Mouse (Mus musculus) embryo, embryonic 11 days (tissue): ENCODE data around the gene Muc2.
A peak's percentile ranks its signal among the peaks of the same experiment; 100 is the strongest.
"Not testable (repeated sequence)": the region's sequence is repeated elsewhere in the genome, so short reads cannot be mapped to it uniquely, and the experiment has no call there.

Source experiments
- DNase-seq: peaks from one replicate; pipeline ENCODE4 v3.0.0-alpha.2; 2015

Gene Muc2

DNA sequence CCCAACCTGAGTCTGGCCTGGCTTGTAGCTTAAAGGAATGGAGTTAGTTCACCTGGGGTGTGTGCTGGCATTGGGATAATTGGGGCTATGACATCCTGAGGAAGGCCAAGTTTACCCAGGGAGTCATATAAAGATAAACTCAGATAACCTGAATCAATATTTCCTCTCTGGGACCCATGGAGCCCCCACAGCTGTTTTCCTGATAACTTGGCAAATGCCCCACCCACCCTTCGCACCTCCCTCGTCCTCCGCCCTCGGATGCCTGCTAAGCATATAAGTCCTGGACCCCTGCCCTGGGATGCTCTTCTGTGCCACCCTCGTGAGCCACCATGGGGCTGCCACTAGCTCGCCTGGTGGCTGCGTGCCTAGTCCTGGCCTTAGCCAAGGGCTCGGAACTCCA lies at the start of gene Muc2:
Gene Muc2, plus strand, starts transcription at position 301 of the 400 bp plus-strand sequence.
- DNase-seq: no peak

DNA sequence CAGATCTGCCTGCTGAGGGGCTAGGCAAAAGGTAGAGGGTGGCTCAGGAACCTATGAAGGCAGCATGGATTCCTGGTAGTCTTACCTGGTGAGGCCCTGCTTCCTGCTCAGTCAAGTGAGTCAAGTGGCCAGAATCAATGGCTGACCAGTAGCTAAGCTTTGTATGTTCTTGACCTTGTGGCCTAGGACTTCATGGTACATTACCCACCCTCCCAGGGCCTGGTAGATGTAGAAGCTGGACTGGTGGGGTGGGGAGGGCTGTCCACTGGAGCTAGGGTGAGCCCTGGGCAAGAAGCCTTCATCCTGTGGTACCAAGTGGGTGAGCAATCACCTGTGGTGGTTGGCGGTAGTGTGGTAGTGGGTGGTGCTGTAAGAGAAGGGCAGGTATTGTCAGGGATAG lies 47.8 kb upstream of the Muc2 start:
- DNase-seq: no peak

- DNase-seq: peak; percentile 18
These were observed 47.0 kb upstream of the Muc2 start for GRCm38 (mm10) chr7:141643160-141643559.

DNA sequence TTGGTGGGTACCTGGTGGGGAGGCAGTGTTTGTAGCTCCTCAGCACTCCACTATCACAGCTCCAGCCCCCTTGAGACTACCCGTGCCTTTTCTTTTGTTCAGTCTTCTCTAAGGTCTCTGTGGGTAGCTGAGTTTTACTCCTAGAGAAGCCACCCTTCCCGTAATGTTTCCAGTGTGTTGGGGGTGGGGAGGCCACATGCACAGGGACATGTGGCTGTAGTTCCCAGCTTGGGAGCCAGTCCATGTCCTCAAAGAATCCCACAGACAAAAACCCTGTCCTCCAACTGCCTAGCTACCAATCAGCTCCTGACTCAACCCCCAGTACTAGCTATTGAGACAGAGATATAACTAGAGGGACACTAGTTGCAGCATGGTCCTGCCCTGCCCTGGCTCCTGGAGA lies 43.1 kb upstream of the Muc2 start:
- DNase-seq: no peak

- DNase-seq: no peak
These were observed 42.3 kb upstream of the Muc2 start for GRCm38 (mm10) chr7:141647815-141648214.

GRCm38 (mm10) chr7:141652191-141652590 lies 37.9 kb upstream of the Muc2 start:
- peak; percentile 47 for DNase-seq

- no peak for DNase-seq
These were observed 29.8 kb upstream of the Muc2 start for GRCm38 (mm10) chr7:141660346-141660745.

DNA sequence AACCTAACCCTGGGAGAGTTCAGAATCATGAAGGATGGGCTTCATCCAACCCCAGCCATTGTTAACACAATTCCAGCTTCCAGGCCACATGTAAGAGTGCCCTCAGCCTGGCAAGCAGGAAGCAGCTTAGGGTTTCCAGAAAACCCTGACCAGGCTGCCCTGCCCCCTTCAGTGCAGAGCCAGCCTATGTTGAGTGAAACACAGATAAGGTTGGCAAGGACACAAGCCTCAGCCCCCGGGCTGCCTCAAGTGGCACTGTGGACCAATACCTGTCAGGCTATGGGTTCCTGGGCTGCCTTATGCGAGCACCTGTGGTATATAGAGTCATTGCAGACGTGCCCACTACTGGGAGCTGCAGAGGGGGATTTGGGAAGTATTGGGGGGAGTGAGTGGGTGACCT lies 28.7 kb upstream of the Muc2 start:
- DNase-seq: no peak

- no peak for DNase-seq
These were observed 27.9 kb upstream of the Muc2 start for GRCm38 (mm10) chr7:141662223-141662622.

DNA sequence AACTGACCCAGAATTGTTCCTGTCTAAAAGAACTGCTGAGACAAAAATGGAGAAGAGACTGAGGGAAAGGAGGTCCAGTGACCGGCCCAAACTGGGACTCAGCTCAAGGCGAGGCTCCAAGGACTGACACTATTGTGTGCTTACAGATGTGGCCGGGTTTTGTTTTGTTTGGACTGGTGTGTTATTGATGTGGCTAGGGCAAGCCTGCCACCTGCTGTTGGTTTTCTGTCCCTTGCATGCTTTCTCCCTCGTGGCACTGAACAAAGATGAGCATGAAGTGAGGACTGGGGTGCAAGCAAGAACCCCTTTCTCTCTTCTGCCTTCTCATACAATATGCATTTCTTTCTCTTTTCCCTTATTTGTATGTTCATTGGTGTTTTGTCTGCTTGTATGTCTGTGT lies 23.9 kb upstream of the Muc2 start:
- peak; percentile 64 for DNase-seq

- DNase-seq: not testable (repeated sequence)
These were observed 21.0 kb upstream of the Muc2 start for GRCm38 (mm10) chr7:141669097-141669496.

DNA sequence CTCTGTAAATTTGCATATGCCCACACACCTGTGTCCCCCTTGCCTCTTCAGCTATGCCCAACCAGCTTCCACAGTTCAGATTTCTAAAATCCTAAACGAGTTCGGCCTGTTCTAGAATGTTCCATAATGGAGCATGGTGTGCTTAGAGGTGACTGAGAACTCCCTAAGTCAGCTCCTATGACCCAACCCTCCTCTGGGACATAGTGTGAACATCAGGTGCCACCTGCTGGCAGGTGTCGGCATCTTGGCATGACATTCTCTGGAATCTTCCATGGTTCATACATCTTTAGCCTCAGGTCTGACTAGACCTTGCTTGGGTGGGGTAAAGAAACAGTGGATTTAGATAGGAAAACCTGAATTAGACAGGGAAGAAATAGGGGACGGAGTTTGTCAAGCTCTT lies 19.1 kb upstream of the Muc2 start:
- peak; percentile 34 for DNase-seq

GRCm38 (mm10) chr7:141671626-141672291 lies 18.4 kb upstream of the Muc2 start:
- no peak for DNase-seq

DNA sequence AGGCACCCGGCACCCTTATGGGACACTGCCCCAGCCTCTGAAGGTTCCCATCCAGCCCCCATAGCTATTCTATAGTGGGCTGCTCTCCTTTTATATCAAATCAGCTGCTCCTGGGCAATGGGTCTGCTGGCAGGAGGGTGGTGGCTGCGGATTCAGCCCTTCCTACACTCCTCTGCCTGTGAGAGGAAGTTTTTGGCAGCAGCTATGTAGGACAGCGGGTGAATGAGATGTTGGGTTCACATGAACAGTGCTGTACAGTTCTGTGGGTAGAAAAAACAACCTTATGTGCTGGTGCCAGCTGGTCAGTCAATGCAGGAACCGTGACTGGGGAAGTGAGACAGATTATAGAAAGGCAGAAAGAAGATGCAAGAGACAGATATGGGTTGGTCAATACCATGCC lies 11.2 kb upstream of the Muc2 start:
- DNase-seq: no peak

DNA sequence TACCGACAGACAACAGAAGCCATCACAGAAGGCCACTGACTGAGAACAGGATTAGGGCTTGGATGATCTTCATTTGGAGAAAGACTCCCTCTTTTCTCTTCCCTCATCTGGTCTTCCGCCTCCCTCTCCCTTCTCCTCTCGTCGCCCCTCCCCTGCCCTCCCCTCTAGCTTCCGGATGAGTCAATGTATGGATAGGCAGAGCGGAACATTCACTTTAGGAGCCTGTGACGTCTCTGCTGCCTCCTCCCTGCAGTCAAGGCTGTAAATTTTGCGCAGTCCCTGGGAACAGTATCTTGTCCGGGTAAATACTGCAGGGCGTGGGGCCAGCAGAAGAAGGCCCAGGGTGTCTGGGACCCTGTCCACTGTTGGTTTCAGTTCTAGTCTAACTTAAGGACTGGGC lies 2.8 kb upstream of the Muc2 start:
- no peak for DNase-seq

- peak; percentile 38 for DNase-seq
These were observed 3.6 kb downstream of the Muc2 start for GRCm38 (mm10) chr7:141693591-141694273.

DNA sequence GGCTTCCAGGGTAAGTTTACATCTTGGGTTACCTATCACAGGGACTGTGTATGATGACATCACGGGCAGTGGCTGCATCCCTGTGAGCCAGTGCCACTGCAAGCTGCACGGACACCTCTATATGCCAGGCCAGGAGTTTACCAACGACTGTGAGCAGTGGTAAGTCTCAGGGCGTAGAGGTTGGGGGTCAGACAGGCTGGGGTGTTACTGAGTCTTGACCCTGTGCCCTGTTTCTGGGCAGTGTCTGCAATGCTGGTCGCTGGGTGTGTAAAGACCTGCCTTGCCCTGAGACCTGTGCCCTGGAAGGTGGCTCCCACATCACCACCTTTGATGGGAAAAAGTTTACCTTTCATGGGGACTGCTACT lies 4.1 kb downstream of the Muc2 start:
- no peak for DNase-seq

GRCm38 (mm10) chr7:141696538-141696937 lies 6.4 kb downstream of the Muc2 start:
- DNase-seq: no peak

DNA sequence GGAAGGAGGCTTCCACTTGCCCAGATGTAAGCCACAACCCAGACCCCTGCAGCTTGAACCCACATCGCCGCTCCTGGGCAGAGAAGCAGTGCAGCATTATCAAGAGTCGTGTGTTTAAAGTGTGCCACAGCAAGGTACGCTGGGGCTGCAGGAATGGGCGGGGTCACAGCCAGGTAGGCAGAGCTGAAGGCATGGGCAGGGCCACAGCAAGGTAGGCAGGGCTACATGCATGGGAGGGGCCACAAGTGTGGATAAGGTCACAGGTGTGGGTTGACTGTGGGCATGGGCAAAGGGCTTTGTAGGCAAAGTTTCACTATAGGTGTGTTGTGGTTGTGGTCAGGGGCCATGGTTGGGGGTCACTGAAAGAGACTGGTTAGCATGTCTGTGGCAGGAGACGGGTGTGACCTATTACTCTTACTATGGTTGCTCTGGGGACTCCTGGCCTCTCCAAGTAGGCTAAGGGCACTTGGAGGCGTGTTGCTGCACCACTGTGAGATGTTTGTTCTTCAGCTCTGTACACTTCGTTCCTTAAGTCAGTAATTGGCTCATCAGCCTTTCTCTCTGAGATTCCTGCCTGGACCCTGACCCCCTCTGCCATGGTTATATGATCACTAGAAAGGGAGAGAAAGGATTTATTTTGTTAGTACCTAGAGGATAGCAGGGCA lies 9.5 kb downstream of the Muc2 start:
- no peak for DNase-seq

GRCm38 (mm10) chr7:141747451-141748100 lies 57.4 kb downstream of the Muc2 start:
- DNase-seq: no peak

DNA sequence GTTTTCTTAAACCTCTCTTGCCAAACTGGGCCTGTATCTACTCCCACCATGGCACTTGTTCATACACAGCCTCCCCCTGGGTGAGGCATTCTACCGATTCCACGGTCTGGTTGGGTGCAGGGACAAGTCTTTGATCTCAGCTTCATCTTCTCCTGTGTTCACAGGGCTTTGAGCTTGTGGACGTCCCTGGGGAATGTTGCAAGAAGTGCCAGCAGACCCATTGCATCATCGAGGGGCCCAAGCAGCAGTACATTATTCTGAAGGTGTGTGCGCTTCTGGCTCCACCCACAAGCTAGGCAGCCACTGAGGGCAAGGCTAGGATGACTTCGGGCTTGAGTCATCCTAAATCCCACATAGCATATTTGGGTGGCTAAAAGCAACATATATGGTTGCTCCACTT lies 62.4 kb downstream of the Muc2 start:
- no peak for DNase-seq

GRCm38 (mm10) chr7:141755831-141756230 lies 65.7 kb downstream of the Muc2 start:
- DNase-seq: peak; percentile 72

DNA sequence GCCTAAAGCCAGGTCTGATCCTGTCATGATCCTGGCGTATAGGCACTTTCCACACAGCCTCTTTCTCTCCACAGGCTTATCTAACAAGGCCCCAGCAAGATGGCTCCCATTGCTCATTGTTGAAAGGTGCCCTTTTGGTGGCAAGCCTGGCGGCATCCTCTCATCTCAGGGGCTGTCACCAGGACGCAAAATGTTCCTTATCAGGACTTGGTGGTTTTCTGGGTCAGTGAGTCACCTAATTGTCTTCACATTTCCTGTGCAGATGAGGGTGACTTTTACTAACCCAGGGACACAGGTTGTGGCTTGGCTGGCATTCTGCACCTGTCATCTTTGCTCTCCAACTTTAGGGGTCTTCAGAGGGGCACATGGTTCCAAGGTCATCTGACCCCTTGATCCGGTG lies 68.2 kb downstream of the Muc2 start:
- no peak for DNase-seq

DNA sequence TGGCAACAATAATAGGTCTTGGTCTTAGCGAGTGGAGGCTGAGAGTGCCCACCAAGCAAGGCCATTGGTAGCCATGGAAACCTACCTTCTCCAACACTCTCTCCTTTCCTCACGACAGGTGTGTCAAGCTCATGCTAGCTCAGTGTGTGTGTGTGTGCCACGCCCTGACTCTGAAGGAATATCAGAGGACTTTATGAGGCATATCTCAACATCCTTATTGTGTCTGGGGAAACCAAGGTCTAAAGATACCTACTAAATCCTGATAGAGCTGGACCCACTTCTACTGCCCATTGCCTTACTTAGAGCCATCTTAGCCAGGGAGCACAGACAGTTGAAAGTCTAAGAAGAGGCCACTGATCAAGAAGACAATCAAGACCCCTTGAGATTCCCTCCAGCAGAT lies 80.4 kb downstream of the Muc2 start:
- DNase-seq: no peak
